Mouse (Mus musculus): ENCODE results near the gene 4930402H24Rik. TPM values are rescaled to one million over a fixed set of nuclear protein-coding genes. Genes with fewer than 3 reads are reported as not detected.
A peak's percentile ranks its signal among the peaks of the same experiment; 100 is the strongest.

Gene 4930402H24Rik
- polyA plus RNA-seq, 1 experiment from 2014 or later, result 15.6 TPM

DNA sequence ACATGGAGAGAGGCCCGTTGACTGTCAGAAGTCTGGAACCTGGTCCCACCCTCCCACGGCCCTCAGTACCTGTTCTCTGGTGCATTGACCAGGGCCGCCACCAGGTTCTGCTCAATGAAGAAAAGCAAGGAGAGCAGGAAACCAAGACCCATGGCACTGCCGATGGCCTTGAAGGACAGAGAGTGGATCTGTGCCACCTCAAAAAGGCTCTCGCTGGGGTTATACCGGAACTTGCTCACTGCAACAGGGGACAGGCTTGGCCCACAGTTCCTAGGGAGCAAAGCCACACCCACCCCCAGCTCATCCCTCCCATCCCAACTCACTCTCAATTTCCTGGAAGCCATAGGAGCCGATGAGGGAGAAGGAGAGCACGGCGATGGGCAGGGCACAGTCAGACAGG is 220.8 kb downstream of the 4930402H24Rik start:
- TF ChIP-seq CTCF (IDR thresholded peaks at IDR 0.05) (no peak), EP300 (IDR thresholded peaks at IDR 0.05) (no peak)
- no peaks in the 10 kb centered on the region for H3K4me1 ChIP-seq (ENCODE audit: insufficient read depth, low read depth, low read length)
- no peak overlapping the region for H3K9ac ChIP-seq (replicated peaks; ENCODE audit: low read depth)
- H3K9me3 ChIP-seq (ENCODE audit: low read length), result no peaks in the 10 kb centered on the region
- DNase-seq (ENCODE audit: low spot score) (no peak), ATAC-seq (no peak)
- no peaks in the 10 kb centered on the region for H3K27me3 ChIP-seq (replicated peaks; ENCODE audit: insufficient read depth, low read length)
- H3K4me2 ChIP-seq (replicated peaks; ENCODE audit: low read depth, low read length), result no peak overlapping the region
- H3K36me3 ChIP-seq (ENCODE audit: insufficient read depth, low read length), result no peaks in the 10 kb centered on the region; the same call in 1 of the 2 replicates
- H3K4me3 ChIP-seq (ENCODE audit: low read depth, low read length), result no peak overlapping the region
- no peak overlapping the region for H3K27ac ChIP-seq (ENCODE audit: low read length)
- WGBS, result 88% methylated on average over 9 of the region's 9 CpGs

DNA sequence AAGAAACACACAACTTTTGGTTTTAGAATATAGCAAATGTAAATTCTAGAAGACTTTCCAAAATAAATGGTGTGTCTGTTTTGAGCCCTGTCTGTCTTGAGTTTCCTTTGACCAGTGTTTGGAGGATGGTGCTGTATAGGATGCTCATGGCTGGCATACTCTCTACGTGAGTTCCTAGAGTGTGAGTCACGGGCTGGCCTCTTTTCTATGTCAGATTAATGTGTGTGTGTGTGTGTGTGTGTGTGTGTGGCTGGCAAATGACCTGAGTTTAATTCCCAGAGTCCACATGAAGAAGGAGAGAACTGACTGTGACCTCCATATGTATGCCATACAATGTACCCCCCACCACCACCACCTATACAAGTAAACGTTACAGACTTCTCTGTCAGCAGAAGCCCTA is 224.7 kb downstream of the 4930402H24Rik start:
- Histone ChIP-seq H3K9me3 (ENCODE audit: low read length) (no peaks in the 10 kb centered on the region), H3K4me2 (replicated peaks; ENCODE audit: low read depth, low read length) (no peak overlapping the region), H3K4me3 (ENCODE audit: low read depth, low read length) (no peak overlapping the region), H3K36me3 (ENCODE audit: insufficient read depth, low read length) (peaks cover 14% of the 10 kb centered on the region; the same call in 1 of the 2 replicates), H3K4me1 (ENCODE audit: insufficient read depth, low read depth, low read length) (no peaks in the 10 kb centered on the region), H3K27ac (ENCODE audit: low read length) (no peak overlapping the region), H3K27me3 (replicated peaks; ENCODE audit: insufficient read depth, low read length) (no peaks in the 10 kb centered on the region), H3K9ac (replicated peaks; ENCODE audit: low read depth) (no peak overlapping the region)
- TF ChIP-seq EP300 (IDR thresholded peaks at IDR 0.05) (no peak), CTCF (IDR thresholded peaks at IDR 0.05) (no peak)
- ATAC-seq, result no peak
- 80% methylated on average over 3 of the region's 3 CpGs for WGBS
- no peak for DNase-seq (ENCODE audit: low spot score)

DNA sequence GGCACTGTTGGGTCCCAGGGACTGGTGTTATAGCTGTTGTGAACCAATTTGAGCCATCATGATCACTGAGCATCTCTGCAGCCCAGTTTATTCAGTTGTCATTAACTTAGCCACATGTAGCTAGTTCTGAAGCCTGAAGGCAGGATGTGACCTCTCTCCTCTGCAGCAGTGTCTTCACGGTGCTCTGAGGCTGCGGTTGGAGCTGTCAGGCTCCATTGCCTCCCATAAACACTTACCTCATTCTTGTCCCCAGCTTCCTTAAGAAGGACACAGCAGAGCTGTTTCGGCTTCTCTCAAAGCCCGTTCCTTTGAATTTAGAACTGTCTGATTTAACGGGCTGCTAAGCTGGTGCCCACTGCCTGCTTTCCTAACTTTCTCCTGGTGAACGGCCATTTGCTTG is 226.3 kb downstream of the 4930402H24Rik start:
- Histone ChIP-seq H3K27me3 (replicated peaks; ENCODE audit: insufficient read depth, low read length) (no peaks in the 10 kb centered on the region), H3K9ac (replicated peaks; ENCODE audit: low read depth) (no peak overlapping the region), H3K4me2 (replicated peaks; ENCODE audit: low read depth, low read length) (no peak overlapping the region), H3K36me3 (ENCODE audit: insufficient read depth, low read length) (peaks cover 14% of the 10 kb centered on the region; the same call in 1 of the 2 replicates), H3K4me3 (ENCODE audit: low read depth, low read length) (no peak overlapping the region), H3K4me1 (ENCODE audit: insufficient read depth, low read depth, low read length) (no peaks in the 10 kb centered on the region), H3K9me3 (ENCODE audit: low read length) (no peaks in the 10 kb centered on the region), H3K27ac (ENCODE audit: low read length) (no peak overlapping the region)
- DNase-seq (ENCODE audit: low spot score), result no peak
- ATAC-seq, result no peak
- WGBS, result 87% methylated on average over 6 of the region's 6 CpGs
- TF ChIP-seq CTCF (IDR thresholded peaks at IDR 0.05) (no peak), EP300 (IDR thresholded peaks at IDR 0.05) (no peak)

DNA sequence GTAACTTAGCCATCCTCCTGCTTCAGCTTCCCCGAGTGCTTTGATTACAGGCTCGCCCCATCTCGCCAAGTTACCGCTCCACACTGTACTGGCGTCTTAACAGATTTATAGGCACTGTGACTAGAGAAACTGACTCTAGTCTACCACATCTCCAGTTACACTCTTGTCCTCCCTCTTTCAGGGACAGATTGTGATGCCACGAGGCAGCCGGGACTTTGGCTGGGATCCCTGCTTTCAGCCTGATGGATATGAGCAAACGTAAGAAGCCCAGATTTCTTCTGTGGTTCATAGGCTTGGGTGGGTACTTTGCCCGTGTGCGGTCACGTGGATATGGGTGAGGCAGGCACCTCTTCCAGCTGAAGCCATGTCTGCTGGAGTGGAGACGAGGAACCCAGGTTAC is 227.1 kb downstream of the 4930402H24Rik start:
- H3K9ac ChIP-seq (replicated peaks; ENCODE audit: low read depth), result no peak overlapping the region
- no peak overlapping the region for H3K4me3 ChIP-seq (ENCODE audit: low read depth, low read length)
- no peak overlapping the region for H3K4me2 ChIP-seq (replicated peaks; ENCODE audit: low read depth, low read length)
- ATAC-seq (no peak), DNase-seq (ENCODE audit: low spot score) (no peak)
- TF ChIP-seq EP300 (IDR thresholded peaks at IDR 0.05) (no peak), CTCF (IDR thresholded peaks at IDR 0.05) (no peak)
- H3K36me3 ChIP-seq (ENCODE audit: insufficient read depth, low read length), result peaks cover 18% of the 10 kb centered on the region
- no peaks in the 10 kb centered on the region for H3K9me3 ChIP-seq (ENCODE audit: low read length)
- no peaks in the 10 kb centered on the region for H3K4me1 ChIP-seq (ENCODE audit: insufficient read depth, low read depth, low read length)
- 94% methylated on average over 12 of the region's 12 CpGs for WGBS
- no peaks in the 10 kb centered on the region for H3K27me3 ChIP-seq (replicated peaks; ENCODE audit: insufficient read depth, low read length)
- H3K27ac ChIP-seq (ENCODE audit: low read length), result no peak overlapping the region

DNA sequence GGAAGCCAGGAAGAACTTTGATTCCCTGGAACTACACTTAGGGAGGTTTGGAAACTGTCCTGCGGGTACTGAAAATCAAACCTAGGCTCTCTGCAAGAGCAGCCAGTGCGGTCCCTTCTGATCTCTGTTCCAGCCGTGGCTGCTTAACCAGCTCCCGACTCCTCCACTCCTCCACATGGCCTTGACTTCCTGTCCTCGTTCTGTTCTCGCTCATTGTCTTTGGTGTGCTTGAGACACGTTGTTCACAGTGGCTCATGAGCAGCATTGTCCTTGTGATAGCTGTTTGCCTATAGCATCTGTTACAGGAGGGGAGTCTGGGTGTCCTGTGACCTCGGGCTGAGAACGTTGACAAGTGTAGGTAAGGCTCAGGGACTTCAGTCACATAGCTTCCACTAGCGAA is 229.0 kb downstream of the 4930402H24Rik start:
- Histone ChIP-seq H3K9me3 (ENCODE audit: low read length) (no peaks in the 10 kb centered on the region), H3K27ac (ENCODE audit: low read length) (no peak overlapping the region), H3K4me2 (replicated peaks; ENCODE audit: low read depth, low read length) (no peak overlapping the region), H3K27me3 (replicated peaks; ENCODE audit: insufficient read depth, low read length) (no peaks in the 10 kb centered on the region), H3K36me3 (ENCODE audit: insufficient read depth, low read length) (peaks cover 28% of the 10 kb centered on the region), H3K4me1 (ENCODE audit: insufficient read depth, low read depth, low read length) (no peaks in the 10 kb centered on the region), H3K9ac (replicated peaks; ENCODE audit: low read depth) (no peak overlapping the region), H3K4me3 (ENCODE audit: low read depth, low read length) (no peak overlapping the region)
- ATAC-seq, result no peak
- WGBS, result 76% methylated on average over 10 of the region's 10 CpGs
- DNase-seq (ENCODE audit: low spot score), result no peak
- no peak for TF ChIP-seq CTCF (IDR thresholded peaks at IDR 0.05)
- TF ChIP-seq EP300 (IDR thresholded peaks at IDR 0.05), result no peak

DNA sequence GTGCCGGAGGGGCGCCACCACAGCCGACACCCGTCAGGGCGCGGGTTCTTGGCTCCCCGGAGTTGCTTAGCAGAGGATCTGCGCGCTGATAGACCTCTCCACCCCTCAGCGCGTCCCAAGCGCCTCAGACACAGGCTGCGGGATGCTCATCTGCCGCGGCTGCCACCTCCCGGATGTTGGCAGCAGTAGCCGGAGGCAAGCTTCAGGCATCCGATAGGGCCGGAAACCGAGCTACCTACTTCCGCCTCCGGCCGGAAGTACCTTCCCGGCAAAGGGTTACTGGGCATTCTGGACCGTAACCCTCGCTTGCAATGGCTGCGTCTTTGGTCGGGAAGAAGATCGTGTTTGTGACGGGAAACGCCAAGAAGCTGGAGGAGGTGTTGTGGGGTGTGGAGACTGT is 238.6 kb downstream of the 4930402H24Rik start, which contains the start of gene Itpa:
Gene Itpa, plus strand, starts transcription at position 52 of the 400 bp plus-strand sequence.
- TF ChIP-seq EP300 (IDR thresholded peaks at IDR 0.05) (peak; percentile 54; the same call in 1 of the 2 replicates), CTCF (IDR thresholded peaks at IDR 0.05) (peak; percentile 77)
- Histone ChIP-seq H3K9me3 (ENCODE audit: low read length) (no peaks in the 10 kb centered on the region), H3K36me3 (ENCODE audit: insufficient read depth, low read length) (peaks cover 5% of the 10 kb centered on the region; the same call in 1 of the 2 replicates), H3K27ac (ENCODE audit: low read length) (peak within 1 kb of the TSS; percentile 71), H3K4me1 (ENCODE audit: insufficient read depth, low read depth, low read length) (peaks cover 14% of the 10 kb centered on the region; the same call in 1 of the 2 replicates), H3K27me3 (replicated peaks; ENCODE audit: insufficient read depth, low read length) (no peaks in the 10 kb centered on the region), H3K9ac (replicated peaks; ENCODE audit: low read depth) (peak within 1 kb of the TSS; percentile 55; the same call in 1 of the 2 replicates), H3K4me2 (replicated peaks; ENCODE audit: low read depth, low read length) (peak within 1 kb of the TSS; percentile 69), H3K4me3 (ENCODE audit: low read depth, low read length) (peak within 1 kb of the TSS; percentile 74)
- peak; percentile 62 for ATAC-seq
- peak; percentile 95 for DNase-seq (ENCODE audit: low spot score)
- WGBS, result under 1% methylated on average over 31 of the region's 31 CpGs

Measured in lung, postnatal 0 days (tissue).